Mouse (Mus musculus): ENCODE data around the gene Lgals3. TPM values are rescaled to one million over a fixed set of nuclear protein-coding genes. Genes with fewer than 3 reads are reported as not detected.

Gene Lgals3
- polyA plus RNA-seq, 1 experiment from 2014 or later: 81.7 TPM

- H3K27ac ChIP-seq (replicated peaks; ENCODE audit: low read depth, low read length): no peak overlapping the region
- ATAC-seq (ENCODE audit: low read depth) (no peak), DNase-seq (ENCODE audit: low spot score) (no peak)
- H3K9me3 ChIP-seq (ENCODE audit: control insufficient read depth, low read length): no peaks in the 10 kb centered on the region
- no peaks in the 10 kb centered on the region for H3K4me1 ChIP-seq (ENCODE audit: control insufficient read depth, insufficient read depth, low read length)
- WGBS: 83% methylated on average over 15 of the region's 15 CpGs
- H3K4me2 ChIP-seq (ENCODE audit: low read depth, low read length): no peak overlapping the region
- peaks cover 81% of the 10 kb centered on the region for H3K36me3 ChIP-seq (ENCODE audit: control insufficient read depth, insufficient read depth, low read length)
- H3K4me3 ChIP-seq (ENCODE audit: low read depth, low read length): no peak overlapping the region
- no peak overlapping the region for H3K9ac ChIP-seq (ENCODE audit: low read depth, low read length)
- H3K27me3 ChIP-seq (replicated peaks; ENCODE audit: control insufficient read depth, insufficient read depth, low read length): no peaks in the 10 kb centered on the region
Observed at GRCm38 (mm10) chr14:47395462-47396026, 28.0 kb downstream of the Lgals3 start.

- peak; percentile 57 for DNase-seq (ENCODE audit: low spot score)
Observed at GRCm38 (mm10) chr14:47396165-47396652, 28.7 kb downstream of the Lgals3 start.

GRCm38 (mm10) chr14:47402735-47403134, 35.2 kb downstream of the Lgals3 start:
- WGBS: 89% methylated on average over 8 of the region's 8 CpGs
- DNase-seq (ENCODE audit: low spot score): no peak
- no peak overlapping the region for H3K4me2 ChIP-seq (ENCODE audit: low read depth, low read length)
- no peak overlapping the region for H3K9ac ChIP-seq (ENCODE audit: low read depth, low read length)
- no peak overlapping the region for H3K27ac ChIP-seq (replicated peaks; ENCODE audit: low read depth, low read length)
- no peaks in the 10 kb centered on the region for H3K9me3 ChIP-seq (ENCODE audit: control insufficient read depth, low read length)
- no peak overlapping the region for H3K4me3 ChIP-seq (ENCODE audit: low read depth, low read length)
- no peaks in the 10 kb centered on the region for H3K27me3 ChIP-seq (replicated peaks; ENCODE audit: control insufficient read depth, insufficient read depth, low read length)
- peaks cover 84% of the 10 kb centered on the region for H3K36me3 ChIP-seq (ENCODE audit: control insufficient read depth, insufficient read depth, low read length)
- ATAC-seq (ENCODE audit: low read depth): no peak
- no peaks in the 10 kb centered on the region for H3K4me1 ChIP-seq (ENCODE audit: control insufficient read depth, insufficient read depth, low read length)

More at GRCm38 (mm10) chr14:47396165-47396652, 28.7 kb downstream of the Lgals3 start:
- 0 out of 2 replicates have a peak, but pooled peaks have one; percentile 12 for ATAC-seq (ENCODE audit: low read depth)
- Histone ChIP-seq H3K4me2 (ENCODE audit: low read depth, low read length) (no peak overlapping the region), H3K36me3 (ENCODE audit: control insufficient read depth, insufficient read depth, low read length) (peaks cover 78% of the 10 kb centered on the region), H3K27ac (replicated peaks; ENCODE audit: low read depth, low read length) (no peak overlapping the region), H3K27me3 (replicated peaks; ENCODE audit: control insufficient read depth, insufficient read depth, low read length) (no peaks in the 10 kb centered on the region), H3K4me1 (ENCODE audit: control insufficient read depth, insufficient read depth, low read length) (no peaks in the 10 kb centered on the region), H3K9ac (ENCODE audit: low read depth, low read length) (no peak overlapping the region), H3K9me3 (ENCODE audit: control insufficient read depth, low read length) (no peaks in the 10 kb centered on the region), H3K4me3 (ENCODE audit: low read depth, low read length) (no peak overlapping the region)
- 62% methylated on average over 5 of the region's 5 CpGs for WGBS

- Histone ChIP-seq H3K27ac (replicated peaks; ENCODE audit: low read depth, low read length) (no peak overlapping the region), H3K4me2 (ENCODE audit: low read depth, low read length) (no peak overlapping the region), H3K4me3 (ENCODE audit: low read depth, low read length) (no peak overlapping the region), H3K9ac (ENCODE audit: low read depth, low read length) (no peak overlapping the region), H3K4me1 (ENCODE audit: control insufficient read depth, insufficient read depth, low read length) (no peaks in the 10 kb centered on the region), H3K36me3 (ENCODE audit: control insufficient read depth, insufficient read depth, low read length) (peaks cover 92% of the 10 kb centered on the region), H3K9me3 (ENCODE audit: control insufficient read depth, low read length) (no peaks in the 10 kb centered on the region), H3K27me3 (replicated peaks; ENCODE audit: control insufficient read depth, insufficient read depth, low read length) (no peaks in the 10 kb centered on the region)
- ATAC-seq (ENCODE audit: low read depth): no peak
- DNase-seq (ENCODE audit: low spot score): peak; percentile 26
- WGBS: 88% methylated on average over 9 of the region's 9 CpGs
Observed at GRCm38 (mm10) chr14:47406000-47406399, 38.4 kb downstream of the Lgals3 start.

- H3K9me3 ChIP-seq (ENCODE audit: control insufficient read depth, low read length): no peaks in the 10 kb centered on the region
- H3K27me3 ChIP-seq (replicated peaks; ENCODE audit: control insufficient read depth, insufficient read depth, low read length): no peaks in the 10 kb centered on the region
- no peak for ATAC-seq (ENCODE audit: low read depth)
- peak overlapping the region; percentile 61 for H3K9ac ChIP-seq (ENCODE audit: low read depth, low read length)
- H3K4me1 ChIP-seq (ENCODE audit: control insufficient read depth, insufficient read depth, low read length): peaks cover 13% of the 10 kb centered on the region
- peak overlapping the region; percentile 55 for H3K4me3 ChIP-seq (ENCODE audit: low read depth, low read length)
- DNase-seq (ENCODE audit: low spot score): no peak
- 34% methylated on average over 3 of the region's 3 CpGs for WGBS
- peaks cover 36% of the 10 kb centered on the region for H3K36me3 ChIP-seq (ENCODE audit: control insufficient read depth, insufficient read depth, low read length)
- H3K27ac ChIP-seq (replicated peaks; ENCODE audit: low read depth, low read length): no peak overlapping the region
- peak overlapping the region; percentile 52 for H3K4me2 ChIP-seq (ENCODE audit: low read depth, low read length)
Observed at GRCm38 (mm10) chr14:47417346-47417745, 49.8 kb downstream of the Lgals3 start.

- 1% methylated on average over 35 of the region's 36 CpGs for WGBS
- H3K27ac ChIP-seq (replicated peaks; ENCODE audit: low read depth, low read length): peak within 1 kb of the TSS; percentile 65
- peak within 1 kb of the TSS; percentile 55 for H3K4me3 ChIP-seq (ENCODE audit: low read depth, low read length)
- ATAC-seq (ENCODE audit: low read depth) (peak; percentile 98), DNase-seq (ENCODE audit: low spot score) (peak; percentile 97)
- peak within 1 kb of the TSS; percentile 61 for H3K9ac ChIP-seq (ENCODE audit: low read depth, low read length)
- peaks cover 30% of the 10 kb centered on the region for H3K36me3 ChIP-seq (ENCODE audit: control insufficient read depth, insufficient read depth, low read length)
- H3K27me3 ChIP-seq (replicated peaks; ENCODE audit: control insufficient read depth, insufficient read depth, low read length): no peaks in the 10 kb centered on the region
- H3K4me2 ChIP-seq (ENCODE audit: low read depth, low read length): peak within 1 kb of the TSS; percentile 52
- peaks cover 13% of the 10 kb centered on the region for H3K4me1 ChIP-seq (ENCODE audit: control insufficient read depth, insufficient read depth, low read length)
- no peaks in the 10 kb centered on the region for H3K9me3 ChIP-seq (ENCODE audit: control insufficient read depth, low read length)
Observed at GRCm38 (mm10) chr14:47417775-47418665, 50.5 kb downstream of the Lgals3 start, which contains the start of gene Dlgap5. TSS of gene Dlgap5 (minus strand) at chr14:47418407.

- Histone ChIP-seq H3K9me3 (ENCODE audit: control insufficient read depth, low read length) (no peaks in the 10 kb centered on the region), H3K4me3 (ENCODE audit: low read depth, low read length) (peak overlapping the region; percentile 55), H3K9ac (ENCODE audit: low read depth, low read length) (peak overlapping the region; percentile 59), H3K4me1 (ENCODE audit: control insufficient read depth, insufficient read depth, low read length) (peaks cover 13% of the 10 kb centered on the region), H3K4me2 (ENCODE audit: low read depth, low read length) (peak overlapping the region; percentile 52), H3K27ac (replicated peaks; ENCODE audit: low read depth, low read length) (peak overlapping the region; percentile 65), H3K27me3 (replicated peaks; ENCODE audit: control insufficient read depth, insufficient read depth, low read length) (no peaks in the 10 kb centered on the region), H3K36me3 (ENCODE audit: control insufficient read depth, insufficient read depth, low read length) (peaks cover 26% of the 10 kb centered on the region)
- ATAC-seq (ENCODE audit: low read depth) (no peak), DNase-seq (ENCODE audit: low spot score) (no peak)
- 34% methylated on average over 5 of the region's 5 CpGs for WGBS
Observed at GRCm38 (mm10) chr14:47418666-47418991, 51.1 kb downstream of the Lgals3 start.

GRCm38 (mm10) chr14:47419034-47419625, 51.6 kb downstream of the Lgals3 start:
- Histone ChIP-seq H3K27me3 (replicated peaks; ENCODE audit: control insufficient read depth, insufficient read depth, low read length) (no peaks in the 10 kb centered on the region), H3K9me3 (ENCODE audit: control insufficient read depth, low read length) (no peaks in the 10 kb centered on the region), H3K4me3 (ENCODE audit: low read depth, low read length) (no peak overlapping the region), H3K27ac (replicated peaks; ENCODE audit: low read depth, low read length) (peak overlapping the region; percentile 65; the same call in 1 of the 2 replicates), H3K36me3 (ENCODE audit: control insufficient read depth, insufficient read depth, low read length) (peaks cover 21% of the 10 kb centered on the region), H3K9ac (ENCODE audit: low read depth, low read length) (0 out of 2 replicates have a peak overlapping the region, but pooled peaks have one; percentile 59), H3K4me2 (ENCODE audit: low read depth, low read length) (peak overlapping the region; percentile 52; the same call in 1 of the 2 replicates), H3K4me1 (ENCODE audit: control insufficient read depth, insufficient read depth, low read length) (peaks cover 13% of the 10 kb centered on the region)
- 71% methylated on average over 9 of the region's 9 CpGs for WGBS
- ATAC-seq (ENCODE audit: low read depth) (no peak), DNase-seq (ENCODE audit: low spot score) (no peak)
